Comparison of ENCODE assay signal across 26 mouse cellular contexts in genomic region chr17:44208900-44209299, GRCm38 (mm10). TPM values are rescaled to one million over a fixed set of nuclear protein-coding genes. Genes with fewer than 3 reads are reported as not detected.
DNase-seq lines count a peak whose midpoint lies in the region; ATAC-seq and TF ChIP-seq lines count a peak whose summit lies in the region.
"Had no signal": no experiment of that assay in that cellular context is flagged by ENCODE, and none has a peak within 500 bp of the region (broad histone marks: within the 10 kb centered on the region; RNA-seq: fewer than 3 reads in every experiment).

No protein-coding gene starts in this region.

- no peak overlapping the region for H3K4me2 ChIP-seq in liver, postnatal 0 days (ENCODE audit: low read depth, low read length)
- H3K4me2 ChIP-seq in liver, embryonic 11.5 days: no peak overlapping the region
- no peak overlapping the region for H3K4me2 ChIP-seq in stomach, postnatal 0 days (replicated peaks; ENCODE audit: low read depth)
- H3K4me2 ChIP-seq: embryonic facial prominence, embryonic 15.5 days; heart, embryonic 11.5 days; heart, embryonic 15.5 days; hindbrain, embryonic 15.5 days had no signal

- no peaks in the 10 kb centered on the region for H3K27me3 ChIP-seq in heart, adult 2 months (ENCODE audit: control insufficient read depth, insufficient read depth, low read length)
- H3K27me3 ChIP-seq in liver, postnatal 0 days (ENCODE audit: insufficient read depth, low read length): no peaks in the 10 kb centered on the region
- no peaks in the 10 kb centered on the region for H3K27me3 ChIP-seq in liver, embryonic 11.5 days (replicated peaks; ENCODE audit: control insufficient read depth, insufficient read depth, low read length)
- H3K27me3 ChIP-seq in stomach, postnatal 0 days (ENCODE audit: control insufficient read depth, insufficient read depth, low read length): no peaks in the 10 kb centered on the region
- no peaks in the 10 kb centered on the region for H3K27me3 ChIP-seq in midbrain, embryonic 10.5 days (ENCODE audit: low read depth, poor library complexity, severe bottlenecking)
- H3K27me3 ChIP-seq: embryonic facial prominence, embryonic 15.5 days; heart, embryonic 15.5 days; hindbrain, embryonic 15.5 days had no signal

- WGBS in heart, adult 2 months: 84% methylated on average over 4 of the region's 4 CpGs
- WGBS in liver, postnatal 0 days (ENCODE audit: insufficient replicate concordance): 80% methylated on average over 4 of the region's 4 CpGs
- WGBS in liver, embryonic 11.5 days: 73% methylated on average over 4 of the region's 4 CpGs
- 82% methylated on average over 4 of the region's 4 CpGs for WGBS in stomach, postnatal 0 days
- 78% methylated on average over 4 of the region's 4 CpGs for WGBS in midbrain, embryonic 10.5 days

- TF ChIP-seq POLR2A in heart, adult 2 months (IDR thresholded peaks at IDR 0.05; ENCODE audit: insufficient read depth, low read depth, low read length): no peak

- H3K4me3 ChIP-seq in heart, adult 2 months: no peak overlapping the region
- no peak overlapping the region for H3K4me3 ChIP-seq in liver, postnatal 0 days (ENCODE audit: low read depth, low read length)
- H3K4me3 ChIP-seq in liver, embryonic 11.5 days (ENCODE audit: low read depth, low read length): no peak overlapping the region
- H3K4me3 ChIP-seq in stomach, postnatal 0 days (ENCODE audit: low read depth, low read length): no peak overlapping the region
- H3K4me3 ChIP-seq in midbrain, embryonic 10.5 days: no peak overlapping the region
- H3K4me3 ChIP-seq: embryonic facial prominence, embryonic 15.5 days; erythroblast, embryonic 14.5 days; forebrain, embryonic 10.5 days; heart, embryonic 15.5 days; hindbrain, embryonic 10.5 days; hindbrain, embryonic 15.5 days had no signal

- no peak for TF ChIP-seq EP300 in heart, adult 2 months (IDR thresholded peaks at IDR 0.05; ENCODE audit: insufficient read depth, low read depth, low read length)
- no peak for TF ChIP-seq EP300 in liver, postnatal 0 days (IDR thresholded peaks at IDR 0.05; ENCODE audit: low read depth)
- TF ChIP-seq EP300 in stomach, postnatal 0 days (optimal IDR thresholded peaks at IDR 0.05): no peak

- peaks cover 21% of the 10 kb centered on the region for H3K36me3 ChIP-seq in heart, adult 2 months (ENCODE audit: control insufficient read depth, insufficient read depth, low read length)
- no peaks in the 10 kb centered on the region for H3K36me3 ChIP-seq in liver, postnatal 0 days (replicated peaks; ENCODE audit: insufficient read depth, low read length)
- no peaks in the 10 kb centered on the region for H3K36me3 ChIP-seq in liver, embryonic 11.5 days (ENCODE audit: control insufficient read depth, insufficient read depth, low read length)
- H3K36me3 ChIP-seq in stomach, postnatal 0 days (ENCODE audit: control insufficient read depth, insufficient read depth, low read length): no peaks in the 10 kb centered on the region
- no peaks in the 10 kb centered on the region for H3K36me3 ChIP-seq in midbrain, embryonic 10.5 days
- H3K36me3 ChIP-seq: embryonic facial prominence, embryonic 15.5 days; forebrain, embryonic 10.5 days; heart, embryonic 15.5 days; hindbrain, embryonic 10.5 days; hindbrain, embryonic 15.5 days had no signal

- no peak for DNase-seq in heart, adult 2 months
- no peak for DNase-seq in heart, postnatal 36 days
- no peak for DNase-seq in liver, postnatal 0 days
- DNase-seq in liver, embryonic 11.5 days (ENCODE audit: low spot score): no peak
- peak; percentile 72 for DNase-seq in R1 (ENCODE audit: low read depth, low spot score)
- DNase-seq in stomach, postnatal 0 days (ENCODE audit: low spot score): no peak
- no peak for DNase-seq in midbrain, embryonic 10.5 days (ENCODE audit: low spot score)
- DNase-seq in left cerebral cortex, postnatal 25 days (ENCODE audit: low spot score in 2 of 2): no peak
- DNase-seq: adrenal gland, adult 2 months; adrenal gland, postnatal 25 days; cerebellum, adult 11 months; cerebellum, adult 8-10 months; cerebellum, postnatal 14 days; embryo, embryonic 11 days; gastrocnemius, postnatal 10 days; heart, adult 18-20 months; heart, postnatal 14 days had no signal

- intact Hi-C loops in heart, adult 2 months (cut with DNase I): no loop called here
- intact Hi-C loops in heart, postnatal 36 days (cut with DNase I): no loop called here
- intact Hi-C loops in left cerebral cortex, postnatal 25 days (cut with DNase I): no loop called here

- H3K9ac ChIP-seq in heart, adult 2 months (ENCODE audit: low read depth, low read length): no peak overlapping the region
- H3K9ac ChIP-seq in liver, postnatal 0 days (replicated peaks): no peak overlapping the region
- no peak overlapping the region for H3K9ac ChIP-seq in liver, embryonic 11.5 days (ENCODE audit: low read depth, low read length)
- no peak overlapping the region for H3K9ac ChIP-seq in stomach, postnatal 0 days (ENCODE audit: low read length)
- H3K9ac ChIP-seq: embryonic facial prominence, embryonic 15.5 days; heart, embryonic 15.5 days; hindbrain, embryonic 15.5 days had no signal

- peak; percentile 50 for TF ChIP-seq CTCF in heart, adult 2 months (IDR thresholded peaks at IDR 0.05)
- 0 out of 2 replicates have a peak, but pooled peaks have one; percentile 5 for TF ChIP-seq CTCF in liver, postnatal 0 days (IDR thresholded peaks at IDR 0.05; ENCODE audit: low read depth)
- 0 out of 2 replicates have a peak, but pooled peaks have one; percentile 19 for TF ChIP-seq CTCF in stomach, postnatal 0 days (IDR thresholded peaks at IDR 0.05; ENCODE audit: low read depth)

- 0 out of 2 replicates have a peak, but pooled peaks cover 4% of the 10 kb centered on the region for H3K9me3 ChIP-seq in liver, postnatal 0 days (ENCODE audit: low read length)
- no peaks in the 10 kb centered on the region for H3K9me3 ChIP-seq in liver, embryonic 11.5 days (ENCODE audit: control insufficient read depth, low read length)
- H3K9me3 ChIP-seq in stomach, postnatal 0 days (ENCODE audit: control insufficient read depth, low read length): no peaks in the 10 kb centered on the region
- no peaks in the 10 kb centered on the region for H3K9me3 ChIP-seq in midbrain, embryonic 10.5 days (replicated peaks)
- H3K9me3 ChIP-seq: embryonic facial prominence, embryonic 15.5 days; forebrain, embryonic 10.5 days; heart, embryonic 15.5 days; hindbrain, embryonic 10.5 days; hindbrain, embryonic 15.5 days had no signal

- ATAC-seq in liver, postnatal 0 days: no peak
- no peak for ATAC-seq in liver, embryonic 11.5 days (replicated peaks; ENCODE audit: low FRiP score)
- ATAC-seq in stomach, postnatal 0 days (ENCODE audit: low FRiP score, low TSS enrichment): no peak
- ATAC-seq: forebrain, embryonic 14.5 days; inflammation-experienced regulatory T-cells, adult 6 months had no signal

- no peak overlapping the region for H3K27ac ChIP-seq in heart, adult 2 months
- H3K27ac ChIP-seq in liver, postnatal 0 days (ENCODE audit: low read depth): no peak overlapping the region
- H3K27ac ChIP-seq in liver, embryonic 11.5 days (ENCODE audit: low read depth, low read length): no peak overlapping the region
- H3K27ac ChIP-seq in stomach, postnatal 0 days (replicated peaks): no peak overlapping the region
- H3K27ac ChIP-seq in midbrain, embryonic 10.5 days (replicated peaks): no peak overlapping the region
- H3K27ac ChIP-seq: embryonic facial prominence, embryonic 15.5 days; forebrain, embryonic 10.5 days; heart, embryonic 15.5 days; hindbrain, embryonic 10.5 days; hindbrain, embryonic 15.5 days had no signal

- H3K4me1 ChIP-seq in heart, adult 2 months (ENCODE audit: control insufficient read depth, insufficient read depth, low read length): peaks cover 3% of the 10 kb centered on the region; the same call in 1 of the 2 replicates
- no peaks in the 10 kb centered on the region for H3K4me1 ChIP-seq in liver, postnatal 0 days (ENCODE audit: insufficient read depth)
- no peaks in the 10 kb centered on the region for H3K4me1 ChIP-seq in liver, embryonic 11.5 days (replicated peaks; ENCODE audit: control insufficient read depth, insufficient read depth, low read length)
- no peaks in the 10 kb centered on the region for H3K4me1 ChIP-seq in stomach, postnatal 0 days (replicated peaks; ENCODE audit: control insufficient read depth, insufficient read depth)
- H3K4me1 ChIP-seq in midbrain, embryonic 10.5 days: no peaks in the 10 kb centered on the region
- H3K4me1 ChIP-seq: embryonic facial prominence, embryonic 15.5 days; forebrain, embryonic 10.5 days; heart, embryonic 15.5 days; hindbrain, embryonic 10.5 days; hindbrain, embryonic 15.5 days had no signal

- H3K79me2 ChIP-seq in heart, adult 2 months (replicated peaks; ENCODE audit: control insufficient read depth, insufficient read depth, low read length): peaks cover 10% of the 10 kb centered on the region

RNA-seq across cellular contexts. Expression of gene Clic5, which starts 20.5 kb away (rescaled TPM):
- total RNA-seq in heart, adult 2 months (2021): 100 to 1,000 TPM; 128 to 171 TPM
- polyA plus RNA-seq in heart, adult 2 months (2012; rRNA removed): 33.2 and 61.4 TPM in 2 replicates
- total RNA-seq in heart, postnatal 36 days (2021): 100 to 1,000 TPM; 144 to 146 TPM
- polyA plus RNA-seq in liver, postnatal 0 days (2015; fragmentation: Nextera tagmentation; extraction: Ambion mirVana): 0.28 and 0.30 TPM in 2 replicates
- 0.64 and 0.75 TPM in 2 replicates for polyA plus RNA-seq in liver, embryonic 11.5 days (2014; fragmentation: Nextera tagmentation; extraction: Ambion mirVana)
- polyA plus RNA-seq in stomach, postnatal 0 days (2015; fragmentation: Nextera tagmentation; extraction: Ambion mirVana): 3.7 and 4.8 TPM in 2 replicates
- 0.23 and 0.82 TPM in 2 replicates for polyA plus RNA-seq in midbrain, embryonic 10.5 days (2016; fragmentation: Nextera tagmentation; extraction: Ambion mirVana)
- 1 to 10 TPM; 3.4 to 4.1 TPM for total RNA-seq in left cerebral cortex, postnatal 25 days (2021)
- polyA plus RNA-seq: erythroblast, embryonic 14.5 days had no signal
